In genomic region chr14:31494975-31495455, GRCm38 (mm10) we compare ENCODE assay signal across 8 mouse cellular contexts. TPM values are rescaled to one million over a fixed set of nuclear protein-coding genes. Genes with fewer than 3 reads are reported as not detected.
DNase-seq lines count a peak whose midpoint lies in the region; ATAC-seq and TF ChIP-seq lines count a peak whose summit lies in the region.

Mettl6 (minus strand) TSS chr14:31495040.

- H3K27me3 ChIP-seq in forebrain, embryonic 15.5 days, result no peaks in the 10 kb centered on the region

- intact Hi-C loops in heart, postnatal 25 days (cut with DNase I), result loop anchor here (10.0 kb wide), 1 partner anchor 590 kb away; the partner anchor contains the start of genes Dph3 and Oxnad1

- no peaks in the 10 kb centered on the region for H3K9me3 ChIP-seq in forebrain, embryonic 15.5 days

- H3K4me2 ChIP-seq in forebrain, embryonic 15.5 days (replicated peaks), result peak within 1 kb of the TSS; percentile 73

- H3K27ac ChIP-seq in forebrain, embryonic 15.5 days (replicated peaks), result peak within 1 kb of the TSS; percentile 88

- peak; percentile 89 for DNase-seq in ES-CJ7 (ENCODE audit: low read depth, low spot score)
- peak; percentile 84 for DNase-seq in cerebellum, adult 11 months
- peak; percentile 82 for DNase-seq in heart, postnatal 25 days (ENCODE audit: low spot score)
- DNase-seq in layer of hippocampus, adult 18-20 months (ENCODE audit: low spot score in 2 of 2), result peak; percentile 89 to 93
- peak; percentile 89 for DNase-seq in lung, adult 2 months
- DNase-seq in thymus, adult 18-20 months, result peak; percentile 86 to 90

- TF ChIP-seq CTCF in lung, adult 2 months (IDR thresholded peaks at IDR 0.05; ENCODE audit: insufficient read depth, low read length), result no peak

- H3K4me1 ChIP-seq in forebrain, embryonic 15.5 days, result peaks cover 38% of the 10 kb centered on the region
- H3K4me1 ChIP-seq in lung, adult 2 months (ENCODE audit: control insufficient read depth, insufficient read depth, low read length), result peaks cover 6% of the 10 kb centered on the region; the same call in 1 of the 2 replicates

- H3K9ac ChIP-seq in forebrain, embryonic 15.5 days (replicated peaks), result peak within 1 kb of the TSS; percentile 85

- peak; percentile 85 for TF ChIP-seq POLR2A in lung, adult 2 months (IDR thresholded peaks at IDR 0.05; ENCODE audit: borderline replicate concordance, extremely low read depth, low read depth, low read length)

- WGBS in forebrain, embryonic 15.5 days, result under 1% methylated on average over 49 of the region's 49 CpGs
- WGBS in lung, adult 2 months, result under 1% methylated on average over 49 of the region's 49 CpGs

- peaks cover 33% of the 10 kb centered on the region for H3K36me3 ChIP-seq in forebrain, embryonic 15.5 days

- peak; percentile 98 for ATAC-seq in forebrain, embryonic 15.5 days (replicated peaks)
- peak; percentile 91 for ATAC-seq in neutrophil, adult 5-6 weeks (ENCODE audit: extremely low read depth, insufficient number of reproducible peaks, low FRiP score, poor library complexity, severe bottlenecking)

- peak within 1 kb of the TSS; percentile 75 for H3K4me3 ChIP-seq in forebrain, embryonic 15.5 days
- peak within 1 kb of the TSS; percentile 93 for H3K4me3 ChIP-seq in lung, adult 2 months (replicated peaks; ENCODE audit: extremely low read depth, low read depth, low read length)

RNA-seq across cellular contexts. Expression of gene Mettl6, which starts in this region (rescaled TPM):
- 55.4 and 62.4 TPM in 2 replicates for polyA plus RNA-seq in forebrain, embryonic 15.5 days (2015; fragmentation: Nextera tagmentation; extraction: Ambion mirVana)
- 10 to 100 TPM in 1 of 2 experiments, 1 to 10 TPM in 1; 8.6 to 11.7 TPM for total RNA-seq in heart, postnatal 25 days (2021)
- 10 to 100 TPM; 28.3 to 29.6 TPM for total RNA-seq in layer of hippocampus, adult 18-20 months (2021)
- 5.4 and 10.2 TPM in 2 replicates for polyA plus RNA-seq in lung, adult 2 months (2012; rRNA removed)
- total RNA-seq in neutrophil, adult 5-6 weeks (2017), result 40.3 and 49.4 TPM in 2 replicates

Comparison
In these comparisons a context has a peak if more than half of its experiments do, and no peak if none do; other contexts are left out.
1. Peak in every context shown above with its lines: DNase-seq, ATAC-seq, H3K4me3 ChIP-seq and H3K27ac ChIP-seq.